Mouse (Mus musculus) bone marrow macrophage, adult 2 months (primary cell): Measurements from ENCODE around the gene Pxn.

Experiments
- CTCF ChIP-seq: IDR thresholded peaks from 2 replicates; pipeline ENCODE4 v1.5.1; 2012; ENCODE audit warnings: low read depth, mild to moderate bottlenecking, low read length, moderate library complexity
- POLR2A ChIP-seq: IDR thresholded peaks from 2 replicates; pipeline ENCODE4 v1.6.1; 2012; ENCODE audit warnings: mild to moderate bottlenecking, low read depth, low read length, borderline replicate concordance

DNA sequence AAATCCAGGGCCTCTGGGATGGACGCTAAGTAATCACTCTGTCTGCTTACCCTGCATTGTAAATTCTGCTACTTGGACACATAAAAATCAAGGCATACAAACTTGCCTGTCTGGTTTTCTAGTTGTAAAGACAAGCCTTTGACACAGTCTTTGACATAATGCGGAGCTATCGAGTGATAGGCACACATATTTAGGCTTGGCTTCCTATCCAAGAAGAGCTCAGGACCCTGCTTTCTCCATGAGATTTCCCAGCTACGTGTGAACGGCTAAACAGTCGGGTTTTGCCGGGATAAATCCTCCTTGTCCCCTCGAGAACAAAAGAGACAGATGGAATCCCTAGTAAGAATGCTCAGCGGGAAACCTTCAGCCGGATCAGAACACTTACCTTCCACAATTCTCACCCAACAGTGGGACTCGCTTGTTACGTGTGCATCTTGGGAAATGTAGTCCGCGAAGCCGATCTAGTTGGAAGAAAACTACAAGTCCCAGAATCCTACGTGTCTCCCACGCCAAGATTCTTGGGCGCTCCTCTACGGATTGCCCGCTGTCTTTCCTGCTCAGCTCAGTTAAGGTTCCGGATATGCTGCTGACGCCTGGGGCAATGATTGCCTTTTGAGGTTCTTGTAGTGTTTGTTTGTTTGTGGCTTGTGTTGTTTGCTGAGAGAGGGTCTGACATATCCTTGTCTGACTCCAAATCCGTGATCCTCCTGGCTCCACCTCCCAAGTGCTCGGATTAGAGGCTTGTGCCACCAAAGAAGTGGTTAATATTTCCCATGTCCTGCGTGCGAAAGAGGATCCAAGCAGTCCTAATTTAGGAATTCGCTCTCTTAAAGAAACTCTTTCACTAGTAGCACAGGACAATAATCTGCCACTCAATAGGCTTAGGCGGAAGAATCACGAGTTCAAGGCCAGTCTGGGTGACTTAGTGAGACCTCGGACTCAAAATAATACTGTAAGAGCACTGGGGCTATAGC, 22.2 kb upstream of the Pxn start, which contains the start of gene Sirt4:
- TF ChIP-seq POLR2A: no peak
- no peak for TF ChIP-seq CTCF
